28 mouse cellular contexts compared by ENCODE assay signal in the genomic region with DNA sequence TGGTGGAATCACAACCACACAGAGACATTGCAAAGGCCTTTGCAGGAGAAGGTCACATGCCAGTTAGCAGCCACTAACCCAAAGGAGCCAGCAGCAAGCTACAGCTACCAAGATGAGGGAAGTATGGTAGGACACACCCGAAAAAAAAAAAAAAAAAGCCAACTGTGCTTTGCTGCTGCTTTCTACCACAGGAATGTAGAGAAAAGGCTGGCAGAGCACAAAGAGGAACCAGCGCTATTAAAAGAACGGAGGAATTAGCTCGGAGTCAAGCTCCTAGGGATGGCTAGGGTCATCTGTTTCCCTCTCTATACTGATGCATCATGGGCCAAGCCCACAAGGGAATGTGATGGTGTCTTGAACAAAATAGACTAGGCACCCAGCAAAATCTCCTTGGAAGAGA. TPM values are rescaled to one million over a fixed set of nuclear protein-coding genes. Genes with fewer than 3 reads are reported as not detected.
DNase-seq lines count a peak whose midpoint lies in the region; ATAC-seq and TF ChIP-seq lines count a peak whose summit lies in the region.
"Had no signal": no experiment of that assay in that cellular context is flagged by ENCODE, and none has a peak within 500 bp of the region (broad histone marks: within the 10 kb centered on the region; RNA-seq: fewer than 3 reads in every experiment).

No protein-coding gene starts in this region.

- peak overlapping the region; percentile 20 for H3K4me2 ChIP-seq in myocyte (ENCODE audit: low read depth)
- H3K4me2 ChIP-seq: embryonic facial prominence, embryonic 12.5 days; heart, embryonic 13.5 days; intestine, embryonic 15.5 days; limb, embryonic 13.5 days; liver, embryonic 11.5 days; midbrain, embryonic 12.5 days had no signal

- DNase-seq in layer of hippocampus, adult 9-11 months = peak; percentile 66
- no peak for DNase-seq in layer of hippocampus, adult 2 months (ENCODE audit: low spot score in 2 of 2)
- no peak for DNase-seq in right cerebral cortex, postnatal 10 days (ENCODE audit: low spot score in 2 of 2)
- no peak for DNase-seq in retina, embryonic 14.5 days (ENCODE audit: low spot score)
- DNase-seq: adrenal gland, postnatal 36 days; cerebellum, adult 11 months; cerebellum, adult 9-10 months; cerebellum, postnatal 36 days; embryo, embryonic 11 days; gastrocnemius, postnatal 36 days; heart, postnatal 14 days; kidney, adult 2 months; kidney, postnatal 36 days; right cerebral cortex, adult 18-20 months; thymus, adult 2 months; thymus, postnatal 4 days had no signal

- TF ChIP-seq CTCF in layer of hippocampus, adult 2 months (conservative IDR thresholded peaks at IDR 0.05) = no peak
- no peak for TF ChIP-seq CTCF in bone marrow macrophage, adult 2 months (IDR thresholded peaks at IDR 0.05; ENCODE audit: low read depth, low read length)

- no peak overlapping the region for H3K27ac ChIP-seq in layer of hippocampus, adult 2 months
- peak overlapping the region; percentile 87 for H3K27ac ChIP-seq in bone marrow macrophage, adult 2 months (ENCODE audit: insufficient read depth, low read depth, low read length)
- H3K27ac ChIP-seq: embryonic facial prominence, embryonic 12.5 days; heart, embryonic 13.5 days; intestine, embryonic 15.5 days; limb, embryonic 13.5 days; midbrain, embryonic 12.5 days had no signal

- TF ChIP-seq POLR2A in bone marrow macrophage, adult 2 months (IDR thresholded peaks at IDR 0.05; ENCODE audit: borderline replicate concordance, low read depth, low read length) = no peak
- no peak for TF ChIP-seq POLR2A in myocyte (IDR thresholded peaks at IDR 0.05; ENCODE audit: insufficient read length, low read depth)

- peak; percentile 93 for ATAC-seq in hematopoietic stem cell, adult 5-6 weeks (replicated peaks in 1 of 2; ENCODE audit: insufficient read depth in 1 of 2, low FRiP score in 2 of 2, low TSS enrichment in 1 of 2, low read depth in 1 of 2, poor library complexity in 2 of 2, severe bottlenecking in 2 of 2)
- ATAC-seq: forebrain, embryonic 14.5 days; hindbrain, embryonic 16.5 days; intestine, embryonic 15.5 days had no signal

- H3K79me2 ChIP-seq in myocyte (ENCODE audit: control insufficient read depth, insufficient read depth) = no peaks in the 10 kb centered on the region

- H3K4me1 ChIP-seq in bone marrow macrophage, adult 2 months (ENCODE audit: control insufficient read depth, insufficient read depth, low read length) = peaks cover 19% of the 10 kb centered on the region
- H3K4me1 ChIP-seq: embryonic facial prominence, embryonic 12.5 days; intestine, embryonic 15.5 days; limb, embryonic 13.5 days; megakaryocyte, embryonic 14.5 days; midbrain, embryonic 12.5 days had no signal

- H3ac ChIP-seq in myocyte (ENCODE audit: control insufficient read depth, insufficient read length) = no peak overlapping the region

- no peaks in the 10 kb centered on the region for H3K36me3 ChIP-seq in myocyte (ENCODE audit: control insufficient read depth, insufficient read depth)
- H3K36me3 ChIP-seq: embryonic facial prominence, embryonic 12.5 days; heart, embryonic 13.5 days; intestine, embryonic 15.5 days; limb, embryonic 13.5 days; midbrain, embryonic 12.5 days had no signal

- H3K4me3 ChIP-seq in layer of hippocampus, adult 2 months = no peak overlapping the region
- no peak overlapping the region for H3K4me3 ChIP-seq in bone marrow macrophage, adult 2 months (ENCODE audit: insufficient read depth, low read length)
- H3K4me3 ChIP-seq in myocyte = no peak overlapping the region
- H3K4me3 ChIP-seq: embryonic facial prominence, embryonic 12.5 days; heart, embryonic 13.5 days; intestine, embryonic 15.5 days; limb, embryonic 13.5 days; megakaryocyte, embryonic 14.5 days; midbrain, embryonic 12.5 days had no signal

- no peaks in the 10 kb centered on the region for H3K27me3 ChIP-seq in myocyte (ENCODE audit: control insufficient read depth, insufficient read depth, insufficient read length)
- H3K27me3 ChIP-seq: embryonic facial prominence, embryonic 12.5 days; heart, embryonic 13.5 days; intestine, embryonic 15.5 days; limb, embryonic 13.5 days; midbrain, embryonic 12.5 days had no signal

TF ChIP-seq in myocyte, 11 proteins besides CTCF, POLR2A, EP300 and RAD21:
- no peak for TF ChIP-seq MYOD1 (IDR thresholded peaks at IDR 0.05; ENCODE audit: control insufficient read depth in 1 of 3, insufficient read length in 2 of 3, low read depth in 2 of 3)
- no peak for TF ChIP-seq E2F4 (IDR thresholded peaks at IDR 0.05; ENCODE audit: insufficient read depth)
- TF ChIP-seq MAX (IDR thresholded peaks at IDR 0.05; ENCODE audit: low read depth) = no peak
- no peak for TF ChIP-seq TCF12 (IDR thresholded peaks at IDR 0.05; ENCODE audit: insufficient read depth, poor library complexity, severe bottlenecking)
- no peak for TF ChIP-seq SRF (IDR thresholded peaks at IDR 0.05; ENCODE audit: control insufficient read depth, insufficient read length, low read depth)
- no peak for TF ChIP-seq TCF3 (IDR thresholded peaks at IDR 0.05; ENCODE audit: insufficient read length, low read depth)
- TF ChIP-seq REST (IDR thresholded peaks at IDR 0.05; ENCODE audit: insufficient read depth, insufficient read length) = no peak
- no peak for TF ChIP-seq MYOG (IDR thresholded peaks at IDR 0.05; ENCODE audit: control insufficient read depth in 1 of 3, insufficient read depth in 1 of 3, insufficient read length in 2 of 3, low read depth in 2 of 3)
- TF ChIP-seq USF1 (IDR thresholded peaks at IDR 0.05; ENCODE audit: low read depth) = no peak
- no peak for TF ChIP-seq POLR2AphosphoS2 (IDR thresholded peaks at IDR 0.05; ENCODE audit: insufficient read length, low read depth)
- TF ChIP-seq CEBPB (IDR thresholded peaks at IDR 0.05; ENCODE audit: insufficient read depth, poor library complexity, severe bottlenecking) = no peak

RNA-seq across cellular contexts. Expression of gene Cebpa, which starts 20.3 kb away (rescaled TPM):
- 10 to 100 TPM; 16.6 to 18.0 TPM for total RNA-seq in layer of hippocampus, adult 2 months (2021)
- 78.9 and 79.1 TPM in 2 replicates for polyA plus RNA-seq in bone marrow macrophage, adult 2 months (2012; ENCODE audit: insufficient read depth, insufficient read length, missing spikeins)
- total RNA-seq in hematopoietic stem cell, adult 5-6 weeks (2017) = 8.7 and 10.9 TPM in 2 replicates
- 7.7 TPM for polyA plus RNA-seq in myocyte (2012; fragmentation: generic; extraction: Trizol)

RNA-seq across cellular contexts. Expression of gene Cebpg, which starts 42.4 kb away (rescaled TPM):
- total RNA-seq in layer of hippocampus, adult 2 months (2021) = 10 to 100 TPM; 28.0 to 32.8 TPM
- polyA plus RNA-seq in bone marrow macrophage, adult 2 months (2012; ENCODE audit: insufficient read depth, insufficient read length, missing spikeins) = 42.6 and 43.2 TPM in 2 replicates
- total RNA-seq in hematopoietic stem cell, adult 5-6 weeks (2017) = 34.9 and 43.3 TPM in 2 replicates
- 25.0 TPM for polyA plus RNA-seq in myocyte (2012; fragmentation: generic; extraction: Trizol)
